Mouse (Mus musculus) ES-E14 (cell line): ENCODE data around the gene Ak9. TPM values are rescaled to one million over a fixed set of nuclear protein-coding genes. Genes with fewer than 3 reads are reported as not detected.
"Not testable (repeated sequence)": the region's sequence is repeated elsewhere in the genome, so short reads cannot be mapped to it uniquely, and the experiment has no call there.

Source experiments
- DNase-seq: peaks from one replicate; pipeline ENCODE4 v3.0.0-alpha.2; 2013; ENCODE audit warnings: low read depth, low spot score
- H3K27ac ChIP-seq: 2 replicates; pipeline ENCODE4 v1.5.1; 2012; ENCODE audit warnings: low read depth, mild to moderate bottlenecking, low read length, moderate library complexity, mixed read lengths; ENCODE audit not compliant: poor library complexity, insufficient read depth, severe bottlenecking
- H3K36me3 ChIP-seq: 2 replicates; pipeline ENCODE4 v1.6.1; 2012; ENCODE audit warnings: mild to moderate bottlenecking, low read length, moderate library complexity, mixed read lengths; ENCODE audit not compliant: control insufficient read depth, poor library complexity, insufficient read depth, severe bottlenecking
- H3K4me1 ChIP-seq, 2 experiments: fragments of 150-350 bp in 1 of 2; sonication (generic) in 1 of 2; 2 replicates each; pipeline ENCODE4 v1.6.1; 2012; ENCODE audit warnings: low read length in 2 of 2, mild to moderate bottlenecking in 1 of 2, mixed read lengths in 1 of 2; ENCODE audit not compliant: control insufficient read depth in 2 of 2, insufficient read depth in 2 of 2, poor library complexity in 1 of 2
- H3K4me3 ChIP-seq, 2 experiments: fragments of 150-350 bp in 1 of 2; sonication (generic) in 1 of 2; 2 replicates each; pipeline ENCODE4 v1.5.1; 2012; ENCODE audit warnings: low read length in 2 of 2, low read depth in 1 of 2, mild to moderate bottlenecking in 1 of 2, mixed read lengths in 1 of 2; ENCODE audit not compliant: insufficient read depth in 1 of 2, poor library complexity in 1 of 2, severe bottlenecking in 1 of 2
- H3K9ac ChIP-seq: 2 replicates; pipeline ENCODE4 v1.6.1; 2012; ENCODE audit warnings: low read depth, mild to moderate bottlenecking, low read length, mixed read lengths; ENCODE audit not compliant: poor library complexity, insufficient read depth, severe bottlenecking
- H3K9me3 ChIP-seq: fragments of 150-350 bp; sonication (generic); 2 replicates; pipeline ENCODE4 v1.6.1; 2012; ENCODE audit warnings: low read depth, mild to moderate bottlenecking, low read length; ENCODE audit not compliant: control insufficient read depth, insufficient read depth
- CHD2 ChIP-seq: IDR thresholded peaks from 2 replicates; pipeline ENCODE4 v1.6.1; 2014; ENCODE audit warnings: mild to moderate bottlenecking, low read depth, low read length, inconsistent platforms
- HCFC1 ChIP-seq: IDR thresholded peaks from 2 replicates; pipeline ENCODE4 v1.6.1; 2012; ENCODE audit warnings: low read length, inconsistent platforms, borderline replicate concordance; ENCODE audit not compliant: insufficient read depth
- MAFK ChIP-seq: IDR thresholded peaks from 2 replicates; pipeline ENCODE4 v1.6.1; 2014; ENCODE audit warnings: mild to moderate bottlenecking, low read depth, low read length, inconsistent platforms; ENCODE audit not compliant: insufficient read depth
- ZC3H11A ChIP-seq: IDR thresholded peaks from 2 replicates; pipeline ENCODE4 v1.6.1; 2012; ENCODE audit warnings: low read depth, mild to moderate bottlenecking, inconsistent platforms, low read length, borderline replicate concordance
- ZNF384 ChIP-seq: IDR thresholded peaks from 2 replicates; pipeline ENCODE4 v1.6.1; 2012; ENCODE audit warnings: low read depth, low read length, inconsistent platforms
- in situ Hi-C, 2 experiments: fragments of 600-800 bp; cut with MboI; formaldehyde crosslinking; loops; one replicate each; pipeline ENCODE4 v1.15.1; 2025; ENCODE audit warnings: low sequenced_read_pairs in 2 of 2, inconsistent platforms in 1 of 2; ENCODE audit not compliant: unreplicated experiment in 2 of 2
- total RNA-seq: library from RNA; depleted of rRNA; stranded (reverse); fragments of 300-350 nt; gene quantifications from 2 replicates; pipeline ENCODE4 v1.2.3, GENCODE M21; 2012

Ak9 gene
- total RNA-seq, 1 experiment: 0.09 TPM

DNA sequence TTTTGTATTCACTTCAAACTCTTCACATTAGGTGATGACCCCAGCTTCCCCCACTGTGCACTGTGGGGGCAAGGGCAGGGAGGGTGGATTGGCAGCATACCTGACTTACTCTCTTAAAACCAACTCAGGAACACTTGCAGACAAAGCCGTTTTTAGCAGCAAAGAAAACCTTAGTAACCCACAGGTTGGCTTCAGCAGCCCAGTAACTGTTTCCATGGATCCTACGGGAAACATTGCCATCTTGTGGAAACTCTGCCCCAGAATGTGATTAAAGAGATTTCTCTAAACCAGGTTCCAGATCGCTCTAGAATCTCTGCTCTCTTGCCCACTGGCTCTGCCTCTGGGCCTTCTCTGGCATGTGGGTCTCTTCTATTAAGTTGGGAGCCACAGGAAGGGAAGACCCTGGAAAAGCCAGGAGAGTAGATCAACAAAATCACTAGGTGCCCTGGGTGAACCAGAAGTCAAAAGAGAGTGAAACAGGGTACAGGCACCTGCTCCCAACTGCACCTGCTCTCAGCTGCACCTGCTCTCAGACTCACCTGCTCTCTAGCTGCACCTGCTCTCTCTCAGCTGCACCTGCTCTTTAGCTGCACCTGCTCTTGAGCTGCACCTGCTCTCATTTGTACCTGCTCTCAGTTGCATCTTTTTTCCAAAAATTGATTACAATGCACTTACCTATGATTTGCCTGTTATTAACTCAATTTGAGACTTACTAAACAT, 100.3 kb downstream of the Ak9 start:
- Histone ChIP-seq H3K36me3 (peaks cover 5% of the 10 kb centered on the region; the same call in 1 of the 2 replicates), H3K4me3 (no peak overlapping the region), H3K4me1 (peaks cover 0 to 2% of the 10 kb centered on the region in 2 experiments; a peak in 2 of 4 replicates), H3K27ac (no peak overlapping the region), H3K9ac (no peak overlapping the region), H3K9me3 (peaks cover 2% of the 10 kb centered on the region; the same call in 1 of the 2 replicates)
- in situ Hi-C loops: no loop called here
- TF ChIP-seq ZNF384 (no peak), MAFK (no peak), ZC3H11A (no peak), HCFC1 (no peak), CHD2 (no peak)
- no peak for DNase-seq

DNA sequence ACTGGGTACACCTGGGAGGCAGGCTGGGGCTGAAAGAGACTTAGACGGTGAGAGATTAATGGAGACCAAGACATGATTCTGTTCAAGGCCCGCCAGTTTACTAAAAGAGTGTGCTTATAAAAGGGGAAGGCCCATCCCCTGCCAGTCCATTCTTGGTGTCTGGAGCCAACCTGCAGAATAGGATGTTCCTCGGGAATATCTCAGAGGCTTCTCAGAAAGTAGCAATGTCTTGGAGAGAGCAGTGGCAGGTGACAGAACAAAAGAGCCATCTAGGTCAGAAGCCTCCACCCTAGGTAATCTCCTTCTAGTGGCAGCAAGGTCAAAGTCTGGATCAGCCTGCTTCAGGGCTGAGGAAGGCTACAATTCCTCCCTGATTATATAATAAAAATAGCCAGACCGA, 106.4 kb downstream of the Ak9 start:
- H3K36me3 ChIP-seq, H3K4me1 ChIP-seq, H3K4me3 ChIP-seq, H3K9ac ChIP-seq, in situ Hi-C loops, DNase-seq, H3K9me3 ChIP-seq: not testable (repeated sequence)
- H3K27ac ChIP-seq: peak overlapping the region; percentile 64; the same call in 1 of the 2 replicates

DNA sequence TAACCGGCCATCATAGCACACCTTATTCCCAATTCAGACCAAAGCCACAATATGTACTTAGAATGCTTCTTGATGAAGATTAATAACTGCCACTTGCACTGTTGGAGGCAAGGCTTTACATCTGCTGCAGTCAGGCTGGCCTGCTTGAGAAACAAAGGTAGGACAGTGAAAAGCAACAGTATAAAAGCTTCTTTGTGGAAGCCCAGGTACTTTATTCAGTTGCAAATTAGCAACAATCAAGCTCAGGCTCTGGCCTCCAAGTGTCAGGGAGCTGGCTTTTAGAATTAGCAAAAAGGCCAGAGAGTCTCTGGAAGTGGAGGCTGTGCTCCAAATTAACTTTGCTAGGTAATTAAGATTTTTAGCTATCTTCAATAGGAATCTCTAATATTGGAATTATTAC, 107.0 kb downstream of the Ak9 start:
- H3K4me1 ChIP-seq, H3K9ac ChIP-seq, H3K36me3 ChIP-seq, in situ Hi-C loops, H3K9me3 ChIP-seq, H3K4me3 ChIP-seq, DNase-seq: not testable (repeated sequence)
- peak overlapping the region; percentile 64; the same call in 1 of the 2 replicates for H3K27ac ChIP-seq

DNA sequence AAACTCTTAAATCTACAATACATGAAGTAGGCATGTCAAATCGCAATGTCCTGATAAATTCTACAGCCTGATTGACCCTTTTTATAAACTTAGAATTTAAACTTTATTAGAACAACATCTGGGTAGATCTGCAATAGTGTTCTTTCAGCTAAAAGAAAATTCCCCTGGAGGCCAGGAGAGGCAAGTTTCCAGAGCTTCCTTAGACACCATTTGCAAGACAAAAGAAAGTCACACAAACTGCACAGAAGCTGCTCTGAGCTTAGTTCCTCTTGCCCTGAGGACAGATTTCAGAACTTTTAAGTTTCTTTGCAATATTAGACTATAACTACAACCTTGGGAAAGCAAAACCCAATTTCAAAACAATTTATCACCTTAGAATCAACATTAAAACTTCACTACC, 109.7 kb downstream of the Ak9 start:
- H3K4me3 ChIP-seq, H3K9me3 ChIP-seq, DNase-seq, H3K9ac ChIP-seq, H3K27ac ChIP-seq, in situ Hi-C loops, H3K36me3 ChIP-seq, H3K4me1 ChIP-seq: not testable (repeated sequence)

DNA sequence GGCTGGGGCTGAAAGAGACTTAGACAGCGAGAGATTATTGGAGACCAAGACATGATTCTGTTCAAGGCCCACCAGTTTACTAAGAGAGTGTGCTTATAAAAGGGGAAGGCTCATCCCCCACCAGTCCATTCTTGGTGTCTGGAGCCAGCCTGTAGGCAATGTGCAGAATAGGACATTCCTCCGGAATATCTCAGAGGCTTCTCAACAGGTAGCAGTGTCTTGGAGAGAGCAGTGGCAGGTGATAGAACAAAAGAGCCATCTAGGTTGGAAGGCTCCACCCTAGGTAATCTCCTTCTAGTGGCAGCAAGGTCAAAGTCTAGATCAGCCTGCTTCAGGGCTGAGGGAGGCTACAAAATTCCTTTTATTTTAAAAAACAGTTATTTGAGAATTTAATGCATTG, 111.6 kb downstream of the Ak9 start:
- in situ Hi-C loops, H3K4me1 ChIP-seq, H3K36me3 ChIP-seq, DNase-seq, H3K9me3 ChIP-seq: not testable (repeated sequence)
- Histone ChIP-seq H3K4me3 (peak overlapping the region in 1 of 2 experiments; percentile 53; a peak in 3 of 4 replicates), H3K9ac (peak overlapping the region; percentile 68; the same call in 1 of the 2 replicates), H3K27ac (peak overlapping the region; percentile 84)
